Mouse (Mus musculus) adrenal gland, adult (tissue): ENCODE measurements at regions not wholly inside any gene's neighbourhood (a gene's known extent, or its start where the extent isn't known, plus 50 kb on each side); places are given as distances from the start of the nearest gene placed in this dataset.

Source experiments
- DNase-seq, 2 experiments: peaks; one replicate each; pipeline ENCODE4 v3.0.0; 2022 to 2023; ENCODE audit warnings: low spot score in 1 of 2; ENCODE audit not compliant: inconsistent age in 2 of 2

- no peak for DNase-seq
Observed at GRCm38 (mm10) chr5:74121861-74122630, 53.8 kb upstream of the Usp46 start.

- peak; percentile 81 to 88 for DNase-seq
Observed at GRCm38 (mm10) chr5:74126015-74126896, 58.0 kb upstream of the Usp46 start.

GRCm38 (mm10) chr5:74127518-74127917, 59.3 kb upstream of the Usp46 start:
- DNase-seq = no peak

GRCm38 (mm10) chr5:74129636-74130035, 61.4 kb upstream of the Usp46 start:
- no peak for DNase-seq

GRCm38 (mm10) chr5:74132671-74133070, 62.4 kb upstream of the Rasl11b start:
- no peak for DNase-seq

- DNase-seq = no peak
Observed at GRCm38 (mm10) chr5:74136377-74136776, 58.7 kb upstream of the Rasl11b start.

GRCm38 (mm10) chr5:74136868-74137439, 58.1 kb upstream of the Rasl11b start:
- no peak for DNase-seq

- no peak for DNase-seq
Observed at GRCm38 (mm10) chr5:74143994-74144393, 51.1 kb upstream of the Rasl11b start.

GRCm38 (mm10) chr5:74144765-74145164, 50.3 kb upstream of the Rasl11b start:
- no peak for DNase-seq
